Mouse (Mus musculus) c-Kit-positive CD71-positive TER-119-positive erythroid progenitor cells, embryonic 14.5 days (primary cell): ENCODE measurements around the gene Ppa1.
A peak's percentile ranks its signal among the peaks of the same experiment; 100 is the strongest.

ENCODE experiments used
- DNase-seq: peaks from one replicate; pipeline ENCODE4 v3.0.0-alpha.2; 2013; ENCODE audit warnings: low spot score

The Ppa1 gene

GRCm38 (mm10) chr10:61695703-61696559 lies 47.6 kb downstream of the Ppa1 start:
- no peak for DNase-seq

DNA sequence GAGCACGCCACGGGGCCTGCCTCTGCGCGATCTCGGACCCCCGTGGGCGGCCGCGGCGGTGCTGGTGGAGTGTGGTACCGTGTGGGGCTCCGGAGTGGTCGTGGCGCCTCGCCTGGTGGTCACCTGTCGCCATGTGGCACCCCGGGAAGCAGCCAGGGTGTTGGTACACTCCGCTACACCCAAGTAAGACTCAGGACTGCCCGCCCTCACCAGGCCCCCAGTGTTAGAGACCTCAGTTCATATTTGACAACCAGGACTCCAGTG lies 48.1 kb downstream of the Ppa1 start:
- no peak for DNase-seq

DNA sequence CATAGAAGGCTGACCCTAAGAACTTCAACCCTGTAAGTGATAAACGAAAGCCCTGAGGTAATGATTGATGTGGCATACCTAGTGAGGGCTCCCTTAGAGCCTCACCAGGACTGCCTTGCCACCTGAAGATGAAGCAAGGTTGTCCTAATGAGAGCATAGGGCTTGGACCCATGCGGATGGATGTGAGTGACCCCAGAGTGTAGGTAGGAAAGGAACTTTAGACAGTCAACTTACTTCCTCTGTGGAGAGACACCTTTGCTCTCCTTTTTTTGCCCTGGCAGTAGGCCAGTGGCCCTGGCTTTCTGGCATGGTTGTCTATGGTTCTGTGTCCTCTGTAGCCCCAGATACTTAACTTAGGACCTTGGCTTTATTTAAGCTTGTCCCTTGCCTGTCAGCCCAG lies 48.7 kb downstream of the Ppa1 start:
- no peak for DNase-seq

GRCm38 (mm10) chr10:61704663-61705062 lies 56.3 kb downstream of the Ppa1 start:
- DNase-seq, result no peak

GRCm38 (mm10) chr10:61706412-61707375 lies 58.3 kb downstream of the Ppa1 start:
- no peak for DNase-seq

DNA sequence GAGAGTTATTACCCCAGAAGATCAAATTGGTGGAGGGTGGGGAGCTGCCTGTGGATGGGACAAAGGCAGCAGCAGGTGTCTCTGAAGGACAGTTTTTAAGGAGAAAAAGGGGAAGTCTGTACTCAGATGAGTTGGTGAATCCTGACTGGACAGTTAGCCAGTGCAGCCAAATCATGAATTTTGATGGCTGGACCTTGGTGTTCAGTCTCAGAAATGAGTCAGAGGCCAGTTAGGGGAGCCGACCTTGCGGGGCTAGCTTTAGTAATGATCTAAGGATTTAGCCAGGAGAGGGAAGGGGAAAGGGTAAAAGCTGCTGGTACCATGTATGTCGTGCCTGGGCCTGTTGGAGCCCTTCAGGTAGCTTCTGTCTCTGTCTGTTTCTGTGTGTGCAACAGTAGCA lies 65.2 kb downstream of the Ppa1 start:
- DNase-seq, result no peak

- DNase-seq, result no peak
Observed at GRCm38 (mm10) chr10:61714146-61714545, 65.8 kb downstream of the Ppa1 start.

- DNase-seq, result peak; percentile 55
Observed at GRCm38 (mm10) chr10:61714771-61715461, 66.6 kb downstream of the Ppa1 start, which contains the start of gene Aifm2. TSS of gene Aifm2 (plus strand) at chr10:61715263.

GRCm38 (mm10) chr10:61715462-61715837 lies 67.1 kb downstream of the Ppa1 start:
- DNase-seq, result no peak

- DNase-seq, result no peak
Observed at GRCm38 (mm10) chr10:61715996-61716864, 67.9 kb downstream of the Ppa1 start.

DNA sequence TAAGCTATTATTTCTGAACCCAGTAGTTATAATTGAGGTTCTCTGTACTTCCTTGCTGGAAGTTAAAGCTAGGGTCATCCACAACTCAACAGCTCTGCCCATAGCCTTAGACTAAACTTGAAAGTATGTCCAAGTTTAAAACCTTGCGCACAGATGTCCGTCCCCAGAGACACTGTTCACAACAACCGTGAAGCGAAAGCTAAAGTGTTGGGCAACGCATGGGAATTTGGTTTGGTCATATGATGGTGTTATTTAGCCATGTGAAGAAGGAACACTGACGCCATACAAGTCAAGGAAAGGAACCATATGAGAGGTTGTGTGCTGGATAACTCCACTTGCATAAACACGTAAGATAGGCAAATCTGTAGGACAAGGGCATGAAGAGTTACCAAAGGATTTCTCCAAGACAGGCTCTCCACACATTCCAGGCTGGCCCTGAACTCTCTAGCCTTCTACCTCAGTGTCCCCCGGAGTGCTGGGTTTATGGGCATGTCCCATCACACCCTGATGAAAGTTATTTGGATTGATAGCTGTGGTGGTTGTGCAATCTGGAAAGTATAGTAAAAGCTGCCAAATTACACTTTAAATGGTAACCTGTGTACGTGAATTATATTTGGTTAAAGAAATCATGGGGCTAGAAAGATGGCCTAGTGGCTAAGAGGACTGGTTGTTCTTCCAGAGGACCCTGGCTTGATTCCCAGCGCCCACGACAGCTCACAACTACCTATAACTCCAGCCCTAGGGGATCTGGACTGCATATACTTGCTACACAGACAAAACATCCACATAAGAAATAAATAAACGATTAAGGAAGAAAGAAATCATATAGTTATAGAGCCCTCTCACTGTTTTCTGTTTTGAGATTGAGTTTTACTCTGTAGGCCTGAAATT lies 69.3 kb downstream of the Ppa1 start:
- DNase-seq, result no peak

GRCm38 (mm10) chr10:61720331-61720730 lies 72.0 kb downstream of the Ppa1 start:
- DNase-seq, result no peak

- DNase-seq, result no peak
Observed at GRCm38 (mm10) chr10:61722215-61722614, 73.9 kb downstream of the Ppa1 start.

DNA sequence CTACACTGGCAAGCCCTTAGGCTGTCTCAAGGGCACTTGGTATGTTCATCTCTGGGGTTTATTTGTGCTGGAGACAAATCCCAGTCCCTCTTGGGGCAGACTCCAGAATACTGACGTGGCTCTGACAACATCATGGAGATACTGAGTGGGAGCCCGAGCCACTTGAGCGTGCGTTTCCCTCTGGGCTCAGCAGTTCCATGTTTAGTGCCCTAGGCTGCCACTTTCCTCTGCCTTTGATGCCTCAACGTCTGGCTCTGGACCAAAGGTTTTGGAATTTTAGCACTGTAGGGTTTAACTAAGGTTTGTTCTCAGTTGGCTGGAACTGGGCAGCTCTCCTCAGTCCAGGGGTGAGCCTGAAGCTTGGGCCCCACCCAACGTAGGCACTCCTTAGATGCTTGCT lies 74.9 kb downstream of the Ppa1 start:
- no peak for DNase-seq
